Mouse (Mus musculus) lung, postnatal 0 days (tissue): ENCODE measurements around the gene Xpr1.

Source experiments
- CTCF ChIP-seq: IDR thresholded peaks from 2 replicates; pipeline ENCODE4 v1.5.1; 2016; ENCODE audit warnings: antibody characterized with exemption, mild to moderate bottlenecking
- EP300 ChIP-seq: IDR thresholded peaks from 2 replicates; pipeline ENCODE4 v1.6.1; 2016; ENCODE audit warnings: antibody characterized with exemption, mild to moderate bottlenecking, control low read depth

DNA sequence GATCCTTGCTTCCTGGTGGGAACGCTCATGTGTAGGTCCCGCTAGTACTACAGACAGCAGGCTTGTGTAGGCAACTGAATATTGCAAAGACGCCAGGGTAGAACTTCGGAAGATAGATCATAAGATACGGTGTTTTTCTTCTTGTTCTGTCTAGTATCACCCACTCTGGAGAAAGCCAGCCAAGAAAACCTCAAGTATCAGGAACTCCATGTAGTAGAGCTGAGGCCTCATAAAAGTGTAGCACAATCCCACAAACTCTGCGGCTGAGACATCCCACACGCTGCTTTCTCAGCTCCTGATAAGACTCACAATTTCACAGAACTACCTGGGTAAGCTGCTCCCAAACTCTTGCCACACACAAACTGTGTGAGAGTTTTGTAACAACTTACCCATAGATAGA lies 24.4 kb downstream of the Xpr1 start:
- no peak for TF ChIP-seq CTCF
- TF ChIP-seq EP300, result no peak
